Mouse (Mus musculus): Measurements from ENCODE around the gene Myh9. TPM values are rescaled to one million over a fixed set of nuclear protein-coding genes. Genes with fewer than 3 reads are reported as not detected.
A peak's percentile ranks its signal among the peaks of the same experiment; 100 is the strongest.

Myh9 gene
- total RNA-seq, 2 experiments from 2014 or later = 88.3 to 96.3 TPM

GRCm38 (mm10) chr15:77770341-77770740, 71.6 kb downstream of the Myh9 start:
- Histone ChIP-seq H3K4me3 (no peak overlapping the region), H3K27ac (peak overlapping the region; percentile 76)
- DNase-seq (ENCODE audit: low spot score in 2 of 2) = no peak
- TF ChIP-seq CTCF (conservative IDR thresholded peaks at IDR 0.05) = no peak

GRCm38 (mm10) chr15:77766981-77767380, 75.0 kb downstream of the Myh9 start:
- Histone ChIP-seq H3K4me3 (no peak overlapping the region), H3K27ac (no peak overlapping the region)
- DNase-seq (ENCODE audit: low spot score in 2 of 2) = no peak
- TF ChIP-seq CTCF (conservative IDR thresholded peaks at IDR 0.05) = no peak

GRCm38 (mm10) chr15:77765484-77766093, 76.4 kb downstream of the Myh9 start:
- 0 out of 2 replicates have a peak overlapping the region, but pooled peaks have one; percentile 48 for H3K27ac ChIP-seq

GRCm38 (mm10) chr15:77764391-77765006, 77.5 kb downstream of the Myh9 start:
- TF ChIP-seq CTCF (conservative IDR thresholded peaks at IDR 0.05) = no peak
- no peak overlapping the region for H3K4me3 ChIP-seq
- DNase-seq (ENCODE audit: low spot score in 2 of 2) = no peak
- H3K27ac ChIP-seq = peak overlapping the region; percentile 48; the same call in 1 of the 2 replicates

More at GRCm38 (mm10) chr15:77765484-77766093, 76.4 kb downstream of the Myh9 start:
- no peak for TF ChIP-seq CTCF (conservative IDR thresholded peaks at IDR 0.05)
- H3K4me3 ChIP-seq = no peak overlapping the region
- DNase-seq (ENCODE audit: low spot score in 2 of 2) = no peak

- Histone ChIP-seq H3K4me3 (no peak overlapping the region), H3K27ac (peak overlapping the region; percentile 48; the same call in 1 of the 2 replicates)
- no peak for TF ChIP-seq CTCF (conservative IDR thresholded peaks at IDR 0.05)
- DNase-seq (ENCODE audit: low spot score in 2 of 2) = no peak
These were observed 78.3 kb downstream of the Myh9 start for GRCm38 (mm10) chr15:77763702-77764101.

- Histone ChIP-seq H3K4me3 (no peak overlapping the region), H3K27ac (peak overlapping the region; percentile 48; the same call in 1 of the 2 replicates)
- DNase-seq (ENCODE audit: low spot score in 2 of 2) = no peak
- TF ChIP-seq CTCF (conservative IDR thresholded peaks at IDR 0.05) = no peak
These were observed 78.9 kb downstream of the Myh9 start for GRCm38 (mm10) chr15:77763050-77763449.

GRCm38 (mm10) chr15:77761561-77762380, 80.2 kb downstream of the Myh9 start:
- DNase-seq (ENCODE audit: low spot score in 2 of 2) = peak; percentile 26 to 65
- Histone ChIP-seq H3K27ac (peak overlapping the region; percentile 28; the same call in 1 of the 2 replicates), H3K4me3 (no peak overlapping the region)
- peak; percentile 88 for TF ChIP-seq CTCF (conservative IDR thresholded peaks at IDR 0.05)

GRCm38 (mm10) chr15:77761083-77761482, 80.9 kb downstream of the Myh9 start:
- Histone ChIP-seq H3K4me3 (no peak overlapping the region), H3K27ac (peak overlapping the region; percentile 57)
- no peak for DNase-seq (ENCODE audit: low spot score in 2 of 2)
- TF ChIP-seq CTCF (conservative IDR thresholded peaks at IDR 0.05) = no peak

- TF ChIP-seq CTCF (conservative IDR thresholded peaks at IDR 0.05) = no peak
- no peak for DNase-seq (ENCODE audit: low spot score in 2 of 2)
- Histone ChIP-seq H3K27ac (peak overlapping the region; percentile 57; the same call in 1 of the 2 replicates), H3K4me3 (no peak overlapping the region)
These were observed 81.9 kb downstream of the Myh9 start for GRCm38 (mm10) chr15:77760037-77760436.

GRCm38 (mm10) chr15:77757586-77758226, 84.3 kb downstream of the Myh9 start:
- H3K4me3 ChIP-seq = no peak overlapping the region
- no peak for DNase-seq (ENCODE audit: low spot score in 2 of 2)
- H3K27ac ChIP-seq = no peak overlapping the region
- TF ChIP-seq CTCF (conservative IDR thresholded peaks at IDR 0.05) = peak; percentile 42

- peak; percentile 95 for TF ChIP-seq CTCF (conservative IDR thresholded peaks at IDR 0.05)
- Histone ChIP-seq H3K4me3 (peak within 1 kb of the TSS; percentile 40), H3K27ac (no peak within 1 kb of the TSS)
- DNase-seq (ENCODE audit: low spot score in 2 of 2) = peak; percentile 57 to 76
These were observed 85.1 kb downstream of the Myh9 start, which contains the start of gene Apol8 for GRCm38 (mm10) chr15:77756848-77757247. Gene Apol8, minus strand, starts transcription at chr15:77757003.

- no peak for DNase-seq (ENCODE audit: low spot score in 2 of 2)
- Histone ChIP-seq H3K27ac (no peak overlapping the region), H3K4me3 (peak overlapping the region; percentile 40; the same call in 1 of the 2 replicates)
- no peak for TF ChIP-seq CTCF (conservative IDR thresholded peaks at IDR 0.05)
These were observed 85.9 kb downstream of the Myh9 start for GRCm38 (mm10) chr15:77756081-77756480.
